Mouse (Mus musculus) midbrain, embryonic 14.5 days (tissue): ENCODE data around the gene Mroh2a. TPM values are rescaled to one million over a fixed set of nuclear protein-coding genes. Genes with fewer than 3 reads are reported as not detected.

Experiments used
- ATAC-seq: fragments of 200-750 bp; cut with Nextera tagmentation; 2 replicates; pipeline ENCODE4 v1.8.0; 2017; ENCODE audit warnings: moderate number of reproducible peaks, moderate library complexity; ENCODE audit not compliant: low FRiP score, low TSS enrichment
- DNase-seq: peaks from one replicate; pipeline ENCODE4 v3.0.0-alpha.2; 2015
- H3K27ac ChIP-seq: fragments of 300-500 bp; sonication (generic); replicated peaks from 2 replicates; pipeline ENCODE4 v1.5.1; 2014; ENCODE audit warnings: mild to moderate bottlenecking, low read depth, low read length, moderate library complexity
- H3K27me3 ChIP-seq: fragments of 300-500 bp; sonication (generic); 2 replicates; pipeline ENCODE4 v1.6.1; 2014; ENCODE audit warnings: low read length, control low read depth, mixed read lengths; ENCODE audit not compliant: control insufficient read depth, insufficient read depth
- H3K36me3 ChIP-seq: fragments of 300-500 bp; sonication (generic); 2 replicates; pipeline ENCODE4 v1.6.1; 2014; ENCODE audit warnings: low read length, control low read depth; ENCODE audit not compliant: control insufficient read depth, insufficient read depth
- H3K4me1 ChIP-seq: fragments of 300-500 bp; sonication (generic); 2 replicates; pipeline ENCODE4 v1.6.1; 2014; ENCODE audit warnings: mild to moderate bottlenecking, antibody characterized with exemption, low read length, control low read depth; ENCODE audit not compliant: control insufficient read depth, insufficient read depth
- H3K4me2 ChIP-seq: fragments of 300-500 bp; sonication (generic); 2 replicates; pipeline ENCODE4 v1.6.1; 2014; ENCODE audit warnings: mild to moderate bottlenecking, low read length, moderate library complexity
- H3K4me3 ChIP-seq: fragments of 300-500 bp; sonication (generic); replicated peaks from 2 replicates; pipeline ENCODE4 v1.5.1; 2014; ENCODE audit warnings: low read depth, low read length
- H3K9ac ChIP-seq: fragments of 300-500 bp; sonication (generic); replicated peaks from 2 replicates; pipeline ENCODE4 v1.6.1; 2014; ENCODE audit warnings: mild to moderate bottlenecking, low read length, moderate library complexity
- H3K9me3 ChIP-seq: fragments of 300-500 bp; sonication (generic); 2 replicates; pipeline ENCODE4 v1.6.1; 2016; ENCODE audit warnings: low read length, control low read depth, mixed read lengths; ENCODE audit not compliant: control insufficient read depth
- WGBS: fragments of 180-500 bp; shearing (Covaris S2); extraction: QIAGEN DNeasy Blood & Tissue Kit; methylation state at CpG from one replicate; pipeline ENCODE4 v1.1.7; 2014; 5-methylcytosine and 5-hydroxymethylcytosine counted together
- polyA plus RNA-seq: library from polyadenylated mRNA; unstranded; fragments of >200 nt; fragmentation: Nextera tagmentation; extraction: Ambion mirVana; gene quantifications from 2 replicates; pipeline ENCODE4 v1.2.1, GENCODE M21; 2014

Gene Mroh2a
- polyA plus RNA-seq: 0.66 and 1.8 TPM in 2 replicates

GRCm38 (mm10) chr1:88226670-88227379 lies at the start of gene Mroh2a:
TSS of gene Mroh2a (plus strand) at chr1:88226986.
- 57% methylated on average over 5 of the region's 5 CpGs for WGBS
- H3K4me1 ChIP-seq: no peaks in the 10 kb centered on the region
- H3K36me3 ChIP-seq: no peaks in the 10 kb centered on the region
- H3K27ac ChIP-seq: no peak within 1 kb of the TSS
- H3K9ac ChIP-seq: no peak within 1 kb of the TSS
- peaks cover 74% of the 10 kb centered on the region for H3K9me3 ChIP-seq
- ATAC-seq (no peak), DNase-seq (no peak)
- H3K27me3 ChIP-seq: no peaks in the 10 kb centered on the region
- H3K4me2 ChIP-seq: no peak within 1 kb of the TSS
- H3K4me3 ChIP-seq: no peak within 1 kb of the TSS

DNA sequence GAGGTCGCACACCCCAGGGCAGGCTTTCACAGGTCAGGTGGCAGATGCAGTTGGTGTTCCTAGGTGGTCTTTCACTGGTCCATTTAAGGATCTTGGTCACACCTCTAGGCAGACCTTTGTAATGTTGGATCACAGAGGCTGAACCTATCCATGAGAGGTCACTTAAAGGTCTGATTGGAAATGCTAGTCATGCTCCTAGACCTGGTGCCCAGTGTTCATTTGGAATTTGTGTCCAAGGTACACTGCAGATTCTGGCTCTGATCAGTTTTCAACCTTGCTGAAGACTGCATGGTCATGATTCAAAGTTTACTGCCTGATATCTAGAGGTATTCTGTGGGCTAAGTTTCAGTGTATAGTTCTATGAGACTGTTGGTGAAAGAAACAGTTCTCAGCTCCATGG lies 47.1 kb upstream of the Mroh2a start:
- Histone ChIP-seq H3K4me2 (no peak overlapping the region), H3K4me1 (no peaks in the 10 kb centered on the region), H3K27me3 (no peaks in the 10 kb centered on the region), H3K36me3 (no peaks in the 10 kb centered on the region), H3K9me3 (peaks cover 8% of the 10 kb centered on the region; the same call in 1 of the 2 replicates), H3K4me3 (no peak overlapping the region), H3K27ac (no peak overlapping the region), H3K9ac (no peak overlapping the region)
- ATAC-seq: no peak
- WGBS: 100% methylated on average over 1 of the region's 1 CpGs
- DNase-seq: no peak

DNA sequence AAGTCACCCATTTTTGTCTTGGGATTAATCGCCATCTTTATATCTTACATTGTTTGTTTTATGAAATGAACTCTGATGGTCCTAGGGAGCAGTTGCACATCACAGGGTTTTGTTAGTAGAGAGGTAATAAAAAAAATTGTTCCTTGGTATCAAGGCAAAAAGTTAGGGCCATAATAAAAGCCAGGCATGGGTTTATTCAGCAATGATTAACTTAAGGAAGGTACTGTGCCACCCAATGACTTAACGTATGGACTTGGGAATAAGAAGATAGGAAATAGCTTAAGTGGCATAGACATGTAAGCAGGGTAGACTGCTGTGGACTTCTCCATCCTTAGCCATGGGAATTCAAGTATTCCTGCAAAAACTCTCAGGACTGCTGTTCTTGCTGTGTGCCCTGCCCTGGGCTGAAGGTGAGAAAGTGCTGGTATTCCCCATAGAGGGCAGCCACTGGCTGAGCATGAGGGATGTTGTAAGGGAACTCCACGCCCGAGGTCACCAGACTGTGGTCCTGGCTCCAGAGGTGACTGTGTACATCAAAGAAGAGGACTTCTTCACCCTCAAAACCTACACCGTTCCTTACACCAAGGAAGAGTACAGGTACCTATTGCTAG lies 40.4 kb upstream of the Mroh2a start:
- Histone ChIP-seq H3K9ac (no peak overlapping the region), H3K4me3 (no peak overlapping the region), H3K27me3 (no peaks in the 10 kb centered on the region), H3K9me3 (no peaks in the 10 kb centered on the region), H3K36me3 (no peaks in the 10 kb centered on the region), H3K4me1 (no peaks in the 10 kb centered on the region), H3K4me2 (no peak overlapping the region), H3K27ac (no peak overlapping the region)
- no peak for ATAC-seq
- 92% methylated on average over 5 of the region's 5 CpGs for WGBS
- DNase-seq: no peak

GRCm38 (mm10) chr1:88192136-88192535 lies 34.6 kb upstream of the Mroh2a start:
- Histone ChIP-seq H3K9ac (no peak overlapping the region), H3K4me2 (no peak overlapping the region), H3K27ac (no peak overlapping the region), H3K36me3 (no peaks in the 10 kb centered on the region), H3K4me3 (no peak overlapping the region), H3K27me3 (no peaks in the 10 kb centered on the region), H3K4me1 (no peaks in the 10 kb centered on the region), H3K9me3 (no peaks in the 10 kb centered on the region)
- WGBS: 69% methylated on average over 3 of the region's 3 CpGs
- DNase-seq (no peak), ATAC-seq (no peak)

GRCm38 (mm10) chr1:88195687-88196086 lies 31.1 kb upstream of the Mroh2a start:
- Histone ChIP-seq H3K36me3 (no peaks in the 10 kb centered on the region), H3K9me3 (no peaks in the 10 kb centered on the region), H3K9ac (no peak overlapping the region), H3K27me3 (no peaks in the 10 kb centered on the region), H3K4me3 (no peak overlapping the region), H3K27ac (no peak overlapping the region), H3K4me2 (no peak overlapping the region), H3K4me1 (no peaks in the 10 kb centered on the region)
- DNase-seq: no peak
- 93% methylated on average over 1 of the region's 1 CpGs for WGBS
- no peak for ATAC-seq

DNA sequence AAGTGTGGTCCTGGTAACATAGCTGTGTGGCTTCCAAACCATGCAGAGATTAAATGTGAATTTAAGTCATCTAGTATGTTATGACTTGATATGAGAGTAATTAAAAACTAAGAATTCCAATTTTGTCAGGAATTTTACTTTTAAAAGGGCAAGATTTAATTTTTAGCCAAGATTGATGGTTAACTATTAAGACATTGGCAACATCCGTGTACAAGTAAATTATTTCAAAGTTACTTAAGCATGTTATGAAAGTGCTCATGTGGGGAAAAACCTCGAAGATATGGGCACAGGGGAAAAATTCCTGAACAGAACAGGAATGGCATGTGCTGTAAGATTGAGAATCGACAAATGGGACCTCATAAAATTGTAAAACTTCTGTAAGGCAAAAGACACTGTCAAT lies 29.3 kb upstream of the Mroh2a start:
- Histone ChIP-seq H3K36me3 (no peaks in the 10 kb centered on the region), H3K4me2 (no peak overlapping the region), H3K9ac (no peak overlapping the region), H3K4me3 (no peak overlapping the region), H3K27ac (no peak overlapping the region), H3K9me3 (no peaks in the 10 kb centered on the region), H3K4me1 (no peaks in the 10 kb centered on the region), H3K27me3 (no peaks in the 10 kb centered on the region)
- ATAC-seq (no peak), DNase-seq (no peak)
- 79% methylated on average over 3 of the region's 3 CpGs for WGBS

- 0 out of 2 replicates have a peak, but pooled peaks cover 1% of the 10 kb centered on the region for H3K4me1 ChIP-seq
Measured at GRCm38 (mm10) chr1:88199996-88200395, 26.8 kb upstream of the Mroh2a start.

DNA sequence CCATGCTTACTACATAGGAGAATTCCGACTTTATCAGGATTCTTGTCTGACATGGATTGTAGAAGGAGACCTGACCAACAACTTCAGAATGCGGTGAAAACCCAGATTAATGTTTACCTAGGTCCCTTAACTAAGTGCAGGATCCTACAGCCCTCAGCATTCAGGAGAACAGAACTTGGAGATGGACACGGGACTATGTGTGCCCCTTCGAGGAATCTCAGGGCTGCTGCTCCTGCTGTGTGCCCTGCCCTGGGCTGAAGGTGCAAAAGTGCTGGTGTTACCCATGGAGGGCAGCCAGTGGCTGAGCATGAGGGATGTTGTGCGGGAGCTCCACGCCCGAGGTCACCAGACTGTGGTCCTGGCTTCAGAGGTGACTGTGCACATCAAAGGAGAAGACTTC lies 26.3 kb upstream of the Mroh2a start, which contains the start of gene Ugt1a2:
TSS of gene Ugt1a2 (plus strand) at position 146 of the 400 bp plus-strand sequence.
- no peak within 1 kb of the TSS for H3K27ac ChIP-seq
- no peaks in the 10 kb centered on the region for H3K27me3 ChIP-seq
- H3K36me3 ChIP-seq: no peaks in the 10 kb centered on the region
- no peak within 1 kb of the TSS for H3K4me2 ChIP-seq
- no peak within 1 kb of the TSS for H3K4me3 ChIP-seq
- no peak within 1 kb of the TSS for H3K9ac ChIP-seq
- 89% methylated on average over 7 of the region's 7 CpGs for WGBS
- no peak for DNase-seq
- H3K9me3 ChIP-seq: peaks cover 22% of the 10 kb centered on the region
- ATAC-seq: no peak
- H3K4me1 ChIP-seq: 0 out of 2 replicates have a peak, but pooled peaks cover 5% of the 10 kb centered on the region

More at GRCm38 (mm10) chr1:88199996-88200395, 26.8 kb upstream of the Mroh2a start:
- Histone ChIP-seq H3K9ac (no peak overlapping the region), H3K4me2 (no peak overlapping the region), H3K27ac (no peak overlapping the region), H3K9me3 (peaks cover 19% of the 10 kb centered on the region), H3K27me3 (no peaks in the 10 kb centered on the region), H3K4me3 (no peak overlapping the region), H3K36me3 (no peaks in the 10 kb centered on the region)
- DNase-seq: no peak
- 80% methylated on average over 2 of the region's 2 CpGs for WGBS
- ATAC-seq: no peak
